Comparison of ENCODE assay signal across 11 mouse cellular contexts in genomic region chr5:89147282-89147790, GRCm38 (mm10).
DNase-seq lines count a peak whose midpoint lies in the region; ATAC-seq lines count a peak whose summit lies in the region.
"Had no signal": no experiment of that assay in that cellular context is flagged by ENCODE, and none has a peak within 500 bp of the region (broad histone marks: within the 10 kb centered on the region; RNA-seq: fewer than 3 reads in every experiment).

No protein-coding gene starts in this region.

- H3K9me3 ChIP-seq in limb, embryonic 13.5 days, result no peaks in the 10 kb centered on the region
- H3K9me3 ChIP-seq in forebrain, embryonic 13.5 days (replicated peaks), result no peaks in the 10 kb centered on the region
- no peaks in the 10 kb centered on the region for H3K9me3 ChIP-seq in hindbrain, embryonic 11.5 days (ENCODE audit: control insufficient read depth, low read length)
- H3K9me3 ChIP-seq: heart, embryonic 10.5 days had no signal

- peak; percentile 19 for DNase-seq in adrenal gland, postnatal 10 days
- no peak for DNase-seq in adrenal gland, postnatal 25 days
- peak; percentile 6 for DNase-seq in urinary bladder, postnatal 25 days (ENCODE audit: low spot score)
- no peak for DNase-seq in urinary bladder, adult 2 months (ENCODE audit: low spot score)
- DNase-seq in thymus, adult 18-20 months, result no peak
- DNase-seq in hindbrain, embryonic 11.5 days (ENCODE audit: low spot score), result no peak
- DNase-seq: lung, postnatal 14 days had no signal

- H3K4me1 ChIP-seq in limb, embryonic 13.5 days, result peaks cover 24% of the 10 kb centered on the region
- no peaks in the 10 kb centered on the region for H3K4me1 ChIP-seq in forebrain, embryonic 13.5 days
- no peaks in the 10 kb centered on the region for H3K4me1 ChIP-seq in hindbrain, embryonic 11.5 days (replicated peaks; ENCODE audit: control insufficient read depth, insufficient read depth, low read length)

- no peak for ATAC-seq in limb, embryonic 13.5 days (ENCODE audit: low FRiP score, low read depth)
- ATAC-seq in forebrain, embryonic 13.5 days, result no peak
- no peak for ATAC-seq in hindbrain, embryonic 11.5 days (ENCODE audit: low FRiP score)
- ATAC-seq: inflammation-experienced regulatory T-cells, adult 6 months had no signal

- H3K4me2 ChIP-seq in limb, embryonic 13.5 days (replicated peaks), result peak overlapping the region; percentile 41
- H3K4me2 ChIP-seq in forebrain, embryonic 13.5 days, result no peak overlapping the region
- no peak overlapping the region for H3K4me2 ChIP-seq in hindbrain, embryonic 11.5 days (replicated peaks; ENCODE audit: low read depth, low read length)

- H3K4me3 ChIP-seq in limb, embryonic 13.5 days, result no peak overlapping the region
- H3K4me3 ChIP-seq in forebrain, embryonic 13.5 days, result no peak overlapping the region
- H3K4me3 ChIP-seq in hindbrain, embryonic 11.5 days (ENCODE audit: low read depth, low read length), result no peak overlapping the region
- H3K4me3 ChIP-seq: heart, embryonic 10.5 days had no signal

- H3K27ac ChIP-seq in limb, embryonic 13.5 days, result no peak overlapping the region
- no peak overlapping the region for H3K27ac ChIP-seq in forebrain, embryonic 13.5 days
- H3K27ac ChIP-seq in hindbrain, embryonic 11.5 days (ENCODE audit: low read depth, low read length), result no peak overlapping the region
- H3K27ac ChIP-seq: heart, embryonic 10.5 days had no signal

- no peak overlapping the region for H3K9ac ChIP-seq in limb, embryonic 13.5 days
- H3K9ac ChIP-seq in forebrain, embryonic 13.5 days, result no peak overlapping the region
- H3K9ac ChIP-seq in hindbrain, embryonic 11.5 days (ENCODE audit: low read depth, low read length), result no peak overlapping the region

- no peaks in the 10 kb centered on the region for H3K27me3 ChIP-seq in limb, embryonic 13.5 days
- H3K27me3 ChIP-seq in forebrain, embryonic 13.5 days, result no peaks in the 10 kb centered on the region
- H3K27me3 ChIP-seq in hindbrain, embryonic 11.5 days (ENCODE audit: control insufficient read depth, insufficient read depth, low read length), result no peaks in the 10 kb centered on the region

- WGBS in limb, embryonic 13.5 days, result 16% methylated on average over 13 of the region's 13 CpGs
- 93% methylated on average over 13 of the region's 13 CpGs for WGBS in forebrain, embryonic 13.5 days
- WGBS in hindbrain, embryonic 11.5 days, result 86% methylated on average over 13 of the region's 13 CpGs

- H3K36me3 ChIP-seq in limb, embryonic 13.5 days, result no peaks in the 10 kb centered on the region
- no peaks in the 10 kb centered on the region for H3K36me3 ChIP-seq in forebrain, embryonic 13.5 days (ENCODE audit: poor library complexity, severe bottlenecking)
- H3K36me3 ChIP-seq in hindbrain, embryonic 11.5 days (ENCODE audit: control insufficient read depth, insufficient read depth, low read length), result no peaks in the 10 kb centered on the region
- H3K36me3 ChIP-seq: heart, embryonic 10.5 days had no signal

Comparison
In these comparisons a context has a peak if more than half of its experiments do, and no peak if none do; other contexts are left out.
1. DNase-seq: peak in adrenal gland, postnatal 10 days (single experiment) and urinary bladder, postnatal 25 days (single experiment); none in adrenal gland, postnatal 25 days (single experiment), urinary bladder, adult 2 months (single experiment), thymus, adult 18-20 months (0 of 2) and hindbrain, embryonic 11.5 days (single experiment).